Mouse (Mus musculus) heart, embryonic 14.5 days (tissue): Measurements from ENCODE around the gene Plekhm2. TPM values are rescaled to one million over a fixed set of nuclear protein-coding genes. Genes with fewer than 3 reads are reported as not detected.
A peak's percentile ranks its signal among the peaks of the same experiment; 100 is the strongest.

Experiments
- ATAC-seq: fragments of 200-750 bp; cut with Nextera tagmentation; 2 replicates; pipeline ENCODE4 v1.8.0; 2017; ENCODE audit warnings: low read depth, moderate TSS enrichment; ENCODE audit not compliant: insufficient number of reproducible peaks, insufficient read depth, low FRiP score
- H3K27ac ChIP-seq, 2 experiments: fragments of 200-500 bp in 1 of 2; fragments of 300-500 bp in 1 of 2; sonication (generic) in 1 of 2; replicated peaks in 1 of 2; 2 replicates each; pipeline ENCODE4 v1.5.1; 2012 to 2014; ENCODE audit warnings: low read depth in 2 of 2, low read length in 2 of 2, control low read depth in 1 of 2, mild to moderate bottlenecking in 1 of 2, mixed read lengths in 1 of 2; ENCODE audit not compliant: control insufficient read depth in 1 of 2, insufficient read depth in 1 of 2
- H3K27me3 ChIP-seq: fragments of 300-500 bp; sonication (generic); 2 replicates; pipeline ENCODE4 v1.6.1; 2014; ENCODE audit warnings: mild to moderate bottlenecking, low read length, control low read depth; ENCODE audit not compliant: control insufficient read depth, insufficient read depth
- H3K36me3 ChIP-seq: fragments of 300-500 bp; sonication (generic); 2 replicates; pipeline ENCODE4 v1.6.1; 2014; ENCODE audit warnings: mild to moderate bottlenecking, control low read depth, low read length, mixed read lengths; ENCODE audit not compliant: control insufficient read depth, insufficient read depth
- H3K4me1 ChIP-seq, 2 experiments: fragments of 200-500 bp in 1 of 2; fragments of 300-500 bp in 1 of 2; sonication (generic) in 1 of 2; 2 replicates each; pipeline ENCODE4 v1.6.1; 2012 to 2014; ENCODE audit warnings: low read length in 2 of 2, control low read depth in 1 of 2, mixed read lengths in 1 of 2; ENCODE audit not compliant: control insufficient read depth in 2 of 2, insufficient read depth in 2 of 2
- H3K4me2 ChIP-seq: fragments of 300-500 bp; sonication (generic); 2 replicates; pipeline ENCODE4 v1.6.1; 2014; ENCODE audit warnings: mild to moderate bottlenecking, low read length
- H3K4me3 ChIP-seq, 2 experiments: fragments of 200-500 bp in 1 of 2; fragments of 300-500 bp in 1 of 2; sonication (generic) in 1 of 2; 2 replicates each; pipeline ENCODE4 v1.5.1; 2012 to 2014; ENCODE audit warnings: low read length in 2 of 2, mild to moderate bottlenecking in 2 of 2, control low read depth in 1 of 2, low read depth in 1 of 2, moderate library complexity in 1 of 2; ENCODE audit not compliant: control insufficient read depth in 1 of 2, insufficient read depth in 1 of 2
- H3K9ac ChIP-seq: fragments of 300-500 bp; sonication (generic); 2 replicates; pipeline ENCODE4 v1.6.1; 2014; ENCODE audit warnings: mild to moderate bottlenecking, low read length
- H3K9me3 ChIP-seq: fragments of 300-500 bp; sonication (generic); 2 replicates; pipeline ENCODE4 v1.6.1; 2016; ENCODE audit warnings: low read length, control low read depth; ENCODE audit not compliant: control insufficient read depth
- WGBS: fragments of 180-500 bp; shearing (Covaris S2); extraction: QIAGEN DNeasy Blood & Tissue Kit; methylation state at CpG from one replicate; pipeline ENCODE4 v1.1.7; 2014; 5-methylcytosine and 5-hydroxymethylcytosine counted together
- polyA plus RNA-seq: library from polyadenylated mRNA; unstranded; fragments of >200 nt; fragmentation: Nextera tagmentation; extraction: Ambion mirVana; gene quantifications from 2 replicates; pipeline ENCODE4 v1.2.1, GENCODE M21; 2014

Gene Plekhm2
- polyA plus RNA-seq, 1 experiment from 2014 or later: 7.8 TPM

- 87% methylated on average over 25 of the region's 25 CpGs for WGBS
These were observed 22.5 kb downstream of the Plekhm2 start for GRCm38 (mm10) chr4:141641961-141642811.

GRCm38 (mm10) chr4:141641353-141641771 lies 23.3 kb downstream of the Plekhm2 start:
- H3K9ac ChIP-seq: 0 out of 2 replicates have a peak overlapping the region, but pooled peaks have one; percentile 25
- ATAC-seq: no peak
- 76% methylated on average over 7 of the region's 7 CpGs for WGBS

More at GRCm38 (mm10) chr4:141641961-141642811, 22.5 kb downstream of the Plekhm2 start:
- no peak for ATAC-seq
- Histone ChIP-seq H3K27ac (peak overlapping the region; percentile 96 to 98), H3K9me3 (no peaks in the 10 kb centered on the region), H3K4me3 (no peak overlapping the region), H3K9ac (peak overlapping the region; percentile 50; the same call in 1 of the 2 replicates), H3K36me3 (peaks cover 54% of the 10 kb centered on the region), H3K4me1 (peaks cover 17 to 28% of the 10 kb centered on the region in 2 experiments), H3K27me3 (no peaks in the 10 kb centered on the region), H3K4me2 (0 out of 2 replicates have a peak overlapping the region, but pooled peaks have one; percentile 53)

GRCm38 (mm10) chr4:141639474-141639873 lies 25.2 kb downstream of the Plekhm2 start:
- Histone ChIP-seq H3K4me3 (no peak overlapping the region), H3K4me1 (peaks cover 17 to 28% of the 10 kb centered on the region in 2 experiments), H3K36me3 (peaks cover 79% of the 10 kb centered on the region), H3K4me2 (no peak overlapping the region), H3K9ac (no peak overlapping the region), H3K9me3 (no peaks in the 10 kb centered on the region), H3K27ac (no peak overlapping the region), H3K27me3 (no peaks in the 10 kb centered on the region)
- ATAC-seq: no peak
- WGBS: 71% methylated on average over 11 of the region's 11 CpGs

More at GRCm38 (mm10) chr4:141641353-141641771, 23.3 kb downstream of the Plekhm2 start:
- Histone ChIP-seq H3K4me2 (no peak overlapping the region), H3K9me3 (no peaks in the 10 kb centered on the region), H3K27ac (peak overlapping the region in 1 of 2 experiments; percentile 98; a peak in 1 of 4 replicates), H3K27me3 (no peaks in the 10 kb centered on the region), H3K4me3 (no peak overlapping the region), H3K36me3 (peaks cover 62% of the 10 kb centered on the region), H3K4me1 (peaks cover 17 to 28% of the 10 kb centered on the region in 2 experiments)

GRCm38 (mm10) chr4:141636693-141637092 lies 28.0 kb downstream of the Plekhm2 start:
- no peaks in the 10 kb centered on the region for H3K9me3 ChIP-seq
- H3K27me3 ChIP-seq: no peaks in the 10 kb centered on the region
- ATAC-seq: no peak
- no peak overlapping the region for H3K9ac ChIP-seq
- no peak overlapping the region for H3K4me3 ChIP-seq
- peaks cover 0 to 3% of the 10 kb centered on the region in 2 experiments; a peak in 1 of 4 replicates for H3K4me1 ChIP-seq
- peaks cover 98% of the 10 kb centered on the region for H3K36me3 ChIP-seq
- 91% methylated on average over 5 of the region's 5 CpGs for WGBS
- no peak overlapping the region for H3K4me2 ChIP-seq
- no peak overlapping the region for H3K27ac ChIP-seq

- ATAC-seq: no peak
These were observed 28.7 kb downstream of the Plekhm2 start for GRCm38 (mm10) chr4:141635991-141636390.

GRCm38 (mm10) chr4:141632111-141632873 lies 32.4 kb downstream of the Plekhm2 start:
- H3K4me2 ChIP-seq: no peak overlapping the region
- no peak overlapping the region for H3K9ac ChIP-seq
- no peak for ATAC-seq
- H3K27ac ChIP-seq: no peak overlapping the region
- H3K9me3 ChIP-seq: no peaks in the 10 kb centered on the region
- H3K4me1 ChIP-seq: peaks cover 0 to 5% of the 10 kb centered on the region in 2 experiments; a peak in 2 of 4 replicates
- H3K4me3 ChIP-seq: no peak overlapping the region
- H3K27me3 ChIP-seq: no peaks in the 10 kb centered on the region
- H3K36me3 ChIP-seq: peaks cover 100% of the 10 kb centered on the region
- WGBS: 83% methylated on average over 21 of the region's 21 CpGs

More at GRCm38 (mm10) chr4:141635991-141636390, 28.7 kb downstream of the Plekhm2 start:
- H3K36me3 ChIP-seq: peaks cover 98% of the 10 kb centered on the region
- no peak overlapping the region for H3K9ac ChIP-seq
- no peaks in the 10 kb centered on the region for H3K4me1 ChIP-seq
- no peaks in the 10 kb centered on the region for H3K27me3 ChIP-seq
- no peak overlapping the region for H3K4me2 ChIP-seq
- no peaks in the 10 kb centered on the region for H3K9me3 ChIP-seq
- H3K4me3 ChIP-seq: no peak overlapping the region
- WGBS: 74% methylated on average over 9 of the region's 9 CpGs
- H3K27ac ChIP-seq: no peak overlapping the region

GRCm38 (mm10) chr4:141631250-141631649 lies 33.4 kb downstream of the Plekhm2 start:
- Histone ChIP-seq H3K9me3 (no peaks in the 10 kb centered on the region), H3K4me1 (peaks cover 0 to 5% of the 10 kb centered on the region in 2 experiments; a peak in 2 of 4 replicates), H3K36me3 (peaks cover 99% of the 10 kb centered on the region), H3K4me2 (no peak overlapping the region), H3K4me3 (no peak overlapping the region), H3K9ac (no peak overlapping the region), H3K27ac (no peak overlapping the region), H3K27me3 (no peaks in the 10 kb centered on the region)
- 93% methylated on average over 20 of the region's 20 CpGs for WGBS
- no peak for ATAC-seq
